17 mouse cellular contexts compared by ENCODE assay signal in the genomic region with DNA sequence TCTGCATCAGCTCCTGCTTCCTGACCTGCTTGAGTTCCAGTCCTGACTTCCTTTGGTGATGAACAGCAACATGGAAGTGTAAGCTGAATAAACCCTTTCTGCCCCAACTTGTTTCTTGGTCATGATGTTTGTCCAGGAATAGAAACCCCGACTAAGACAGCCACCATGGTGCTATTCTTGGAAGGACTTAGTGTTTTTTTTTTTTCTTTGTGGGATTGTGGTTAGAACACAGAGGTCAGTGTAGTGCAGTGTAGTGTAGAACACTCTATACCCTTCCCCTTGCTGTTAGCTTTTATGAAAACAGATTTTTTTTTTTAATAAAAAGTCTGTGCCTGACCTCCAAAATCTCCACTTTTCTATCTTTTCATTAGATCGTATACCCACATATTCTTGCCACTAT.
"Had no signal": no experiment of that assay in that cellular context is flagged by ENCODE, and none has a peak within 500 bp of the region (broad histone marks: within the 10 kb centered on the region; RNA-seq: fewer than 3 reads in every experiment).

No protein-coding gene starts in this region.

- H3K9ac ChIP-seq: limb, embryonic 13.5 days; liver, embryonic 12.5 days; liver, embryonic 15.5 days; lung, embryonic 15.5 days; midbrain, embryonic 13.5 days; neural tube, embryonic 13.5 days had no signal

- H3K4me1 ChIP-seq: limb, embryonic 10.5 days; limb, embryonic 13.5 days; liver, embryonic 12.5 days; lung, embryonic 15.5 days; midbrain, embryonic 10.5 days; midbrain, embryonic 13.5 days; neural tube, embryonic 13.5 days had no signal

- H3K4me2 ChIP-seq: limb, embryonic 13.5 days; liver, embryonic 12.5 days; liver, embryonic 15.5 days; lung, embryonic 15.5 days; midbrain, embryonic 13.5 days; neural tube, embryonic 13.5 days had no signal

- H3K4me3 ChIP-seq: limb, embryonic 10.5 days; limb, embryonic 13.5 days; liver, embryonic 12.5 days; liver, embryonic 15.5 days; lung, embryonic 15.5 days; midbrain, embryonic 10.5 days; midbrain, embryonic 13.5 days; myocyte; neural tube, embryonic 13.5 days had no signal

- H3K36me3 ChIP-seq: lung, embryonic 15.5 days had no signal

- DNase-seq: kidney, adult 8-10 months; kidney, postnatal 14 days; lung, adult 18-20 months; lung, postnatal 10 days; thymus, adult 2 months; thymus, postnatal 25 days had no signal

- H3K27ac ChIP-seq: limb, embryonic 10.5 days; limb, embryonic 13.5 days; liver, embryonic 12.5 days; liver, embryonic 15.5 days; lung, embryonic 15.5 days; midbrain, embryonic 10.5 days; midbrain, embryonic 13.5 days; neural tube, embryonic 13.5 days had no signal

- H3K27me3 ChIP-seq: limb, embryonic 13.5 days; liver, embryonic 12.5 days; liver, embryonic 15.5 days; lung, embryonic 15.5 days; megakaryocyte, embryonic 14.5 days; midbrain, embryonic 13.5 days; neural tube, embryonic 13.5 days had no signal

- H3K9me3 ChIP-seq: limb, embryonic 10.5 days; limb, embryonic 13.5 days; liver, embryonic 12.5 days; liver, embryonic 15.5 days; lung, embryonic 15.5 days; megakaryocyte, embryonic 14.5 days; midbrain, embryonic 10.5 days; midbrain, embryonic 13.5 days; neural tube, embryonic 13.5 days had no signal

- ATAC-seq: liver, embryonic 12.5 days; midbrain, embryonic 13.5 days; midbrain, embryonic 16.5 days had no signal
